Mouse (Mus musculus) small intestine, adult 2 months (tissue): ENCODE measurements around the gene Ryr2. TPM values are rescaled to one million over a fixed set of nuclear protein-coding genes. Genes with fewer than 3 reads are reported as not detected.

ENCODE experiments used
- H3K27ac ChIP-seq: fragments of 200-500 bp; 2 replicates; pipeline ENCODE4 v1.5.1; 2012; ENCODE audit warnings: low read depth, low read length, control low read depth, inconsistent platforms; ENCODE audit not compliant: insufficient read depth
- H3K27me3 ChIP-seq: fragments of 200-500 bp; 2 replicates; pipeline ENCODE4 v1.6.1; 2012; ENCODE audit warnings: mild to moderate bottlenecking, moderate library complexity, low read length, inconsistent platforms; ENCODE audit not compliant: control insufficient read depth, insufficient read depth
- H3K36me3 ChIP-seq: fragments of 200-500 bp; 2 replicates; pipeline ENCODE4 v1.6.1; 2012; ENCODE audit warnings: mild to moderate bottlenecking, low read length, control low read depth, inconsistent platforms; ENCODE audit not compliant: control insufficient read depth, insufficient read depth
- H3K4me1 ChIP-seq: fragments of 200-500 bp; 2 replicates; pipeline ENCODE4 v1.6.1; 2012; ENCODE audit warnings: low read length, inconsistent platforms, mixed read lengths; ENCODE audit not compliant: control insufficient read depth, insufficient read depth, insufficient read length
- H3K4me3 ChIP-seq: fragments of 200-500 bp; 2 replicates; pipeline ENCODE4 v1.5.1; 2012; ENCODE audit warnings: low read depth, mild to moderate bottlenecking, control low read depth, inconsistent platforms, low read length, moderate library complexity
- CTCF ChIP-seq: fragments of 200-500 bp; IDR thresholded peaks from 2 replicates; pipeline ENCODE4 v1.5.1; 2012; ENCODE audit warnings: low read depth, mild to moderate bottlenecking, control low read depth, inconsistent platforms, low read length, moderate library complexity, mixed read lengths; ENCODE audit not compliant: insufficient replicate concordance, insufficient read length; ENCODE audit errors: extremely low read depth
- POLR2A ChIP-seq: fragments of 200-500 bp; IDR thresholded peaks from 2 replicates; pipeline ENCODE4 v1.6.1; 2012; ENCODE audit warnings: low read depth, mild to moderate bottlenecking, control low read depth, inconsistent platforms, low read length, moderate library complexity
- WGBS: fragments of 180-500 bp; shearing (Covaris S2); methylation state at CpG from one replicate; pipeline ENCODE4 v1.1.7; 2018; 5-methylcytosine and 5-hydroxymethylcytosine counted together
- polyA plus RNA-seq: library from polyadenylated mRNA; depleted of rRNA; stranded (reverse); fragments of >200 nt; gene quantifications from 2 replicates; pipeline ENCODE4 v1.2.3, GENCODE M21; 2012

Ryr2 gene
- polyA plus RNA-seq, 1 experiment: 0.37 TPM

DNA sequence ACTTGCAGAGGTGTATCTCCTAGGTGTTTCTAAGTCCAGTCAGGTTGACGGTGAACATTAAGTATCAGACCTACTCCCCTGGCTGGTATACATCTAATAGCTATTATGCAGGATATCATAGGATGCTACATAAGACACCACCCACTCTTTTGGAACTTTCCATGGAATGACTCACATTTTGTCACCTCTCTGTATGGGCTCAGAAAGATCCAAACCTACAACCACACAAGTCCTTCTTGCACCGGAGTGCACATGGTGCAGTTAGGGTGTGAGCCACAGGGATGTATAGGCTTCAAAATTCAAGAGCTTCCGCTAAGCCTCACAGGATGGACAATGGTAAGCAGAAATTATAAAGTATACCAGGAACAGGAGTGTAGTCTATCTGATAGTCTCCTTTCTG lies 52.8 kb downstream of the Ryr2 start:
- TF ChIP-seq POLR2A: no peak
- TF ChIP-seq CTCF: no peak
- no peaks in the 10 kb centered on the region for H3K36me3 ChIP-seq
- H3K4me3 ChIP-seq: no peak overlapping the region
- H3K27me3 ChIP-seq: no peaks in the 10 kb centered on the region
- 95% methylated on average over 3 of the region's 3 CpGs for WGBS
- no peaks in the 10 kb centered on the region for H3K4me1 ChIP-seq
- H3K27ac ChIP-seq: no peak overlapping the region

DNA sequence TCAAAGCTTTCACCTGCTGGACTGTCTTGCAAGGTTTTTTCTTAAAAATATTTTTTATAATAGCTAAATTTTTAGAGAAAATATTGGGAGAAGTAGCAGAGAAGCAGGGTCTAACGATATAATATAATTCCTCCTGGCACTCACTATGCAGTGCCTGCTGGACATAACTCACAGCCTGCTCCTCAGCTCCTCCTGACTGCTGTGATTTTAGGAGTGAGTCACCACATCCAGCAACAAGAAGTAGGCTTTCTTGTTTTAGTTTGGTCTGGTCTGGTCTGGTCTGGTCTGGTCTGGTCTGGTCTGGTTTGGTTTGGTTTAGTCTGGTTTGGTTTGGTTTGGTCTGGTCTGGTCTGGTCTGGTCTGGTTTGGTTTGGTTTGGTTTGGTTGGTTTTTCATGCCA lies 55.9 kb downstream of the Ryr2 start:
- Histone ChIP-seq H3K27me3 (no peaks in the 10 kb centered on the region), H3K4me1 (no peaks in the 10 kb centered on the region), H3K36me3 (no peaks in the 10 kb centered on the region), H3K4me3 (no peak overlapping the region), H3K27ac (no peak overlapping the region)
- 86% methylated on average over 1 of the region's 1 CpGs for WGBS
- no peak for TF ChIP-seq CTCF
- no peak for TF ChIP-seq POLR2A

DNA sequence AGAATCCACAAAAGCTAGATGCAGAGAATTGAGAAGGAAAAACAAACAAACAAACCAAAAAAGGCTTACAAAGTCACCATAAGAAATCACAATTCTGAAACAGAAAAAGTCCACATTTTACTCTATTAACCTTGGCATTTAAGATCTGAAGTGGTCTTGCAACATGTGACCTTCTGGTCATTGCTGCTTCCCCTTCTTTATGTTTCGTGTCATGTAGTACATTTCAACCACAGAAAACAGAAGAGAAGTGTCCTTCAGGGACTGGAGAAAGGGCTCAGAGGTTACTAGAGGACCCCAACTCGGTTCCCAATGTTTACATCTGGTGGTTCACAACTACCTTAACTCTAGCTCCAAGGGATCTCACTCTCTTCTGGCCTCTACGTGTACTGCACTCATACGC lies 59.7 kb downstream of the Ryr2 start:
- Histone ChIP-seq H3K4me3 (no peak overlapping the region), H3K27ac (no peak overlapping the region), H3K36me3 (no peaks in the 10 kb centered on the region), H3K4me1 (no peaks in the 10 kb centered on the region), H3K27me3 (no peaks in the 10 kb centered on the region)
- WGBS: 78% methylated on average over 4 of the region's 4 CpGs
- TF ChIP-seq CTCF (no peak), POLR2A (no peak)

- H3K27me3 ChIP-seq: no peaks in the 10 kb centered on the region
- H3K27ac ChIP-seq: no peak overlapping the region
- no peaks in the 10 kb centered on the region for H3K36me3 ChIP-seq
- H3K4me1 ChIP-seq: no peaks in the 10 kb centered on the region
- H3K4me3 ChIP-seq: no peak overlapping the region
- 80% methylated on average over 2 of the region's 2 CpGs for WGBS
- TF ChIP-seq CTCF (no peak), POLR2A (no peak)
These were observed 62.0 kb downstream of the Ryr2 start for GRCm38 (mm10) chr13:12044751-12045150.

DNA sequence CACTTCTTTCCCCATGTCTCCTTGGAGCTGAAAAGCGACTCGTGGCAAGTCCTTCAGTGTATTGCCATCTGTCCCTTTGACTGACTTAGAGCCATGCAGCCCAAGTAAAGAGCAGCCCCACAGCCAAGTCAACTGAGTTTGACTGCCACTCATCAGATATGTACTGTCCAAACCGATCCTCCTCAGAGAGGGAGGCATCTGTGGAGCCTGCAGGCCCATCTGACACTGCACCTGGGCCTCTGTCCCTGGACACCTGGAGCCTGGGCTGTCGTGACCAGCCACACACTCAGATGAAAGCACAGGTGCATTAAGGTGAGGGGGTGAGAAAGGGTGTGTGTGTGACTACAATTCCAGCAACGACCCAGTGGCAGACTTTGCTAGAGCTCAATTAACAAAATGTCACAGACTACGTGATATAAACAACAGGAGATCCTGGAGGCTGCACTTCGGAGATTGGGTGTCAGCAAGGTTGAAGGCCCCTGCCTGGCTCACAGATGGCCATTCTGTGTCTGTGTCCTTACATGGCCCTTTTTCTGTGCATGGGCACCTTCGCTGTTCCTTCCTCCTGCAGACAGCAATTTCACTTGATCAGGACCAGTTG lies 63.8 kb downstream of the Ryr2 start:
- Histone ChIP-seq H3K36me3 (no peaks in the 10 kb centered on the region), H3K27me3 (no peaks in the 10 kb centered on the region), H3K27ac (no peak overlapping the region), H3K4me1 (no peaks in the 10 kb centered on the region), H3K4me3 (no peak overlapping the region)
- no peak for TF ChIP-seq CTCF
- TF ChIP-seq POLR2A: no peak
- WGBS: 66% methylated on average over 8 of the region's 8 CpGs

DNA sequence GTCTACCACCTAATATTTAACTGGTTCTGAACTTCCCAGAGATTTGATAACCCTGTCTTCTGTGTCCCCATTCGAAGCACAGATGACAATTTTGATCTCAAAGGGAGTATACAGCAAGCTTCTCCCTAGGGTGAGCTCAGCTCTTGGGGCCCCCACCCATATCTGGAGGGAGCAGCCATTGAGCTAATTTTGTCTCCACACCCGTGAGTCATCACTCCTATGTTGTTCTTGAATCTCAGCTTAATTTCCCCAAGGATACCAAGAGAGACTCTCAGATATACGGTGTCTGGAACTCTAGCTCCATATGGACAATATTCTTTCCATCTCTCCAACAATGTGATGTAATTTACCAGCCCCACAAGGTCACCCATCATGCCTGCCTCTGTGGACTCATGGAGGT lies 66.8 kb downstream of the Ryr2 start:
- H3K4me1 ChIP-seq: no peaks in the 10 kb centered on the region
- H3K4me3 ChIP-seq: no peak overlapping the region
- no peaks in the 10 kb centered on the region for H3K36me3 ChIP-seq
- H3K27ac ChIP-seq: no peak overlapping the region
- WGBS: 80% methylated on average over 3 of the region's 3 CpGs
- no peaks in the 10 kb centered on the region for H3K27me3 ChIP-seq
- TF ChIP-seq POLR2A (no peak), CTCF (no peak)

DNA sequence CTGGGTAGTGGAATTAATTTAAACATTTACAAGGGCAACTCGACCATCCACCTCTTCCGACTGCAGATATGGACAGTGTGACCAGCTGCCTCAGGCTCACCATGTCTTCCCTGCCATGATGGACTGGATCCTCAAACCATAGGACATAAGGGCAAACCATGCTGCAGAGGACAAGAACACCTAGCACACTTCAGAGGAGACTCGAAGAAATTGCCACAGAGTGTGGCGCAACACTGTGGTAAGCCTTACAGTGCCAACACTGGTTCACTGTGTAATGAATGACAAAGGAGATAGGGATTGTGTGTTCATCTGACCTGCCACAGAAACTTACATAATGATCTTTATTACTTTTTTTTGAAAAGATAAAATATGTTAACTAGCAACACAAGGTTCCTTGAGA lies 68.1 kb downstream of the Ryr2 start:
- WGBS: 70% methylated on average over 4 of the region's 4 CpGs
- Histone ChIP-seq H3K4me1 (no peaks in the 10 kb centered on the region), H3K27ac (no peak overlapping the region), H3K27me3 (no peaks in the 10 kb centered on the region), H3K4me3 (no peak overlapping the region), H3K36me3 (no peaks in the 10 kb centered on the region)
- TF ChIP-seq CTCF: no peak
- no peak for TF ChIP-seq POLR2A

GRCm38 (mm10) chr13:12037241-12037640 lies 69.5 kb downstream of the Ryr2 start:
- no peak for TF ChIP-seq POLR2A
- no peak for TF ChIP-seq CTCF
- Histone ChIP-seq H3K36me3 (no peaks in the 10 kb centered on the region), H3K27me3 (no peaks in the 10 kb centered on the region), H3K4me1 (no peaks in the 10 kb centered on the region), H3K4me3 (no peak overlapping the region), H3K27ac (no peak overlapping the region)
- 76% methylated on average over 4 of the region's 4 CpGs for WGBS
